Mouse (Mus musculus) G1E (cell line): ENCODE measurements around the gene Tmem174.

Experiments
- CTCF ChIP-seq: IDR thresholded peaks from 2 replicates; pipeline ENCODE4 v1.5.1; 2012; ENCODE audit warnings: low read depth, low read length, inconsistent platforms, mixed read lengths
- POLR2AphosphoS5 ChIP-seq: IDR thresholded peaks from 2 replicates; pipeline ENCODE4 v1.6.1; 2012; ENCODE audit warnings: low read depth, low read length, inconsistent platforms; ENCODE audit not compliant: insufficient replicate concordance
- TAL1 ChIP-seq: conservative IDR thresholded peaks from 2 replicates; pipeline ENCODE4 v1.6.1; 2012; ENCODE audit warnings: low read depth, low read length, inconsistent platforms, mixed read lengths

DNA sequence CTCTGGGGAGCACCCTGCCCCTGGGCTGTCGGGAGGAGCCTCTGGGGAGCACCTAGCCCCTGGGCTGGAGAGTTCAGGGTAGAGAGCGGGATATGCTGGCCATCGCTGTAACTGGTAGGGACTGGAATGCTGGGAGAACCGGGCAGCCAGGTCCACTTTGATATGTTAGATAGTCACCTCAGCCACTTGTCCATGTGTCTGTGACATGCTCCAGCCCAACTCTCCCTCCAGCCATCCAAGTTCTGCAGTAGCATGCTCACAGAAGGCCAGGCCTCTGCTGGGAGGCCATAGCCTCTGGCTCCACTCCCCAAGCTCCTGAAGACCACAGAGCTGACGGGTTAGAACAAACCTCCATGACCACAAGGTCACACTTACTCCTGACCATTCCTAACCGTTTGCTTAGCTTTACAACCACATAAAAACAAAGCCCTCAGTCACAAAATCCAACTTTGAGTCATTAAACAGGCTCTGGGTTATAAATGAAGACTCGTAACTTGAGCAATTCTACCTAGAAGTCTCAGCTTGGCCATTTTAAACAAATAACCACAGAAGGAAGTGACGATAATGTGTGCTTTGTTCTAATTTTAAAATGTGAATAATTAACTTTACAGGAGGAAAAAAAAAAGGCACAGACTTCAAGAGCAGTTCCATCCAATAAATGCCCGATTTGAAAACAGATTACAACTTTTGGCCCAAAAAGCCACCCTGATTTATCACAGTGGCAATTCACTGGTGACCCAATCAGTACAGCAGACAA, 47.1 kb upstream of the Tmem174 start:
- TF ChIP-seq CTCF (no peak), POLR2AphosphoS5 (no peak), TAL1 (no peak)
